Mouse (Mus musculus): Measurements from ENCODE around the gene Wap. TPM values are rescaled to one million over a fixed set of nuclear protein-coding genes. Genes with fewer than 3 reads are reported as not detected.
"Not testable (repeated sequence)": the region's sequence is repeated elsewhere in the genome, so short reads cannot be mapped to it uniquely, and the experiment has no call there.

The Wap gene
- total RNA-seq (2021), result not detected
- long read RNA-seq, experiment 1, result 0 reads
- long read RNA-seq, experiment 2, result 0 reads

DNA sequence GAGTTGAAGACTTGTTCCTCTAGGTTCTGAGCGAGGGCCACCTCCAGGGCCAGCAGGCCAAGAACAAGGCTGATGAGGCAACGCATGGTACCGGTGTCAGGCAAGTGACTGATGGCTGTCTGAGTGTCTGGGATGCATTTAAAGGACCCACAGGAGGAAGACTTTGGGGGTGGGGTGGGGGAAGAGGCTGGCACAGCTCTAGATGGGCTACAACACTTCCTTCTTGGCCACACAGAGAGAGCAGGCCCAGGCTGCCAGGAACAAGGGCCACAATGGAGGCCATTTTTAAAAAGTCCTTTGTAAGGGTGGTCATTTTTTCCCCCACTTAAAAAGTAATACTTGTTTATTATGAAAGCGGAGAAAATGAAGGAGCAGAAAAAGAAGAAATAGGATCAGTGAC, at the start of gene Wap:
TSS of gene Wap (minus strand) at position 101 of the 400 bp plus-strand sequence.
- DNase-seq (ENCODE audit: low spot score in 2 of 2), result no peak

DNA sequence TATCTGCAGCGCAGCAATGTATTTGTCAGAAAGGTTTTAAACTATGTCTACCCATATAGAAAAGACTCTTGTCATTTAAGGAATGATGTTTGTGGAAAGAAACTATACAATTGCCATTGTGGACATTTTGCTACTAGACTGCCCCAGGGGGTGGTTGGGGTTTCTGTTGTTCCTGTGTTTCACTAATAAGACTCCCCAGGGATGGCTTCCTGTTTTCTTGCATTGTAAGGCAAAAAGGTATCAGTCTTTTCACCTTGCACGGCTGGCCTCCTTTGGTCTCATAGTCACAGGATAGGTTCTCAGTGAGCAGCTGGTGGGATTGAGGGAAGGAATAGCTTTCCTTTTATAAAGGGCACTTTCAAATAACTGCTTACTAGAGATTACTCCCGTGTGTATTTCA, 46.3 kb upstream of the Wap start:
- DNase-seq (ENCODE audit: low spot score in 2 of 2), result no peak

DNA sequence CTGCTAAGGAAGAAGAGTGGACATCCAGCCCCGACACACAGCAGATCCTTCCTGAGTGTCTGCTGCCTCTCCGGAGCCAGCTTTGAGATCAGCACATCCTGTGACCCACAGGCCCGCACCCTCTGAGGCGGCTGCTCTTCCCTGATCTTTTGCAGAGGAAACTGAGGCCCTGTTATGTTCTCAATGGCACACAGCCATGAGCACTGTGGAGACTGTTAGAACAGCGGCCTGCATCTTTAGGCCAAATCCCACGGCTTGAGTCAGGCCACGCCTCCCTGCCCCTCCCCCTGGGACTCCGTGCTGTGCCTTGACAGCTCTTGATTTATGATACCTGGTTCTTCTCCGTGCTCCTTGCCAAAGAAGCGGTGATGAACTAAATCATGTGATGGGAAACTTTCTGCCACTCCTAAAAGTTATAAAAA, 42.0 kb upstream of the Wap start:
- no peak for DNase-seq (ENCODE audit: low spot score in 2 of 2)

DNA sequence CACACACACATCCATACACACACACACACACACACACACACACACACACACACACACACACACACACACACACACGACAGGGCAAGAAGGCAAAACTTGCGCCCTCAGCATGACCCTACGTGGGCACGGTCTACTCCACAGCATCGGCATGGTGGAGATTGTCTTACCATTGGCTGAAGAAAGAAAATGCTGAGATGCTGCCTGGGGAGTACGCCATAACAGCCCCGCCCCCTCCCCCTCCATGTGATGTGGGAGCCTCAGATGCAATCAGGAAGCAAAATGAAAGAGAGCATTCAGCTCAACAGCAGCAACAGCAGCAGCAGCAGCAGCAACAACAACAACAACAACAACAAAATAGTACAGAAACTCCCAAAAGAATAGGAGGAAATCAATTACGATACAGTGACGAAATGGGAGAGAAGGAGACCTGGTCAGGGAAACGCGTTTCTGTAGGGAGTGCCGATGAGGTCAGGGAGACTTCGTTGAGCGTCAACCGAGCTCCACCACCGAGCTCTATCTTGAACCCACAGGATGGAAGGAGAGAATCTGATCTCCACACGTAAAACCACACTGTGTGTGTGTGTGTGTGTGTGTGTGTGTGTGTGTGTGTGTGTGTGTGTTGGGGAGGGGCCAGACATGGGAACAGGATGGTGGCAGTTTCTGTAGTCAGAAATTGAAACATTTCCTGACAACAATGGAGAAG, 41.4 kb upstream of the Wap start:
- no peak for DNase-seq (ENCODE audit: low spot score in 2 of 2)

DNA sequence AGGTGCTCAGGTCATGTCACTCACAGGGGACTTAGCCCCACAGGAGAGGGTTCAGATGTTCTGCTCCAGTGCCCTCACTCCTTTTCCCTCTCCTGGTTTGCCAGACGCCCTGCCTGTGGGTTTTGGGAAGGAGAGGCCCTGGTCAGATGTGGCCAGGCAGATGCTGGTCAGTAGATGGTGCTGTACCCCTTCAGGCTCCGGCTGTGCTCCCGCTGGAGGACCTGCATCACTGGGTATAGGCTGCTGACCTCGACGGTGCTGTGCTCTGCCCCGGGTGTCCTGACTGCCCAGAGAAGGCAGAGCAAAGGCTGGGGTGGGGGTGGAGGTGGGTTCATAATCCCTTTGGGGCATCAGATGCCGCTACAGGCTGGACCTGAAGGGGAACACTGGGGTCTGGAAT, 39.1 kb upstream of the Wap start:
- DNase-seq (ENCODE audit: low spot score in 2 of 2), result no peak

DNA sequence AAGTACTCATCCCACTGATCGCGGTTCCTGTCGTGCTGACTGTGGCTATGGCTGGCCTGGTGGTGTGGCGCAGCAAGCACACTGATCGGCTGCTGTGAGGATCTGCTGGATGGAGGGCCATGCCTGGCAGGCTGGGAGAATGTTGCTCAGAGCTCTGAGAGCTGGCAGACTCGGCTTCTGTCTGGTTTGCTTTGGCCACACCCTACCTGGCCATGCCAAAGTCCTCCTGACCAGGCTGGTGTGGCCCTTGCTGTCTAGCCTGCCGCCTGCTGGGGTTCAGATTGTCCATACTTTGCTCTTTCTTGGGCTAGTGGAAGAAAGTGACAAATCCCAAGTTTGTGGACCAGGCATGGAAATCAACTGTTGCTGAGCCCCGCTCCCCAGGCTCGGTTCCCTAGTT, 38.2 kb upstream of the Wap start:
- DNase-seq (ENCODE audit: low spot score in 2 of 2), result no peak

DNA sequence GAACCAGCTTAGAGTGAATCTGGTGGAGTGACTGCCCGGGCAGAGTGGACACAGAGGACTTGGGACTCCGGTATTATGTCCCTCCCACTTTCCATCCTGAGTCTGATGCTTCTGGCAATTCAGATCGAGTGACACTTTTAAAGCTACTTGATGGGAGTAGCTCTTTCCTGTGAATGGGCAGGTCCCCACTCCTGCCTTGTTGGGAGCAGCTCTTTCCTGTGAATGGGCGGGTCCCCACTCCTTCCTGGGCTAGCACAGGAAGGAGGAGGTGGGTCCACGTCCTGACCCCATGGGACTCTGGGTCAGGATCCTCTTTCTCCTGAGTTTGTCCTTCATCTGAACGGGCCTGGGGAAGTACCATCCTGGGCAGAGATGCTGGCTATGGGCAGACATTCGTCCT, 37.0 kb upstream of the Wap start:
- no peak for DNase-seq (ENCODE audit: low spot score in 2 of 2)

DNA sequence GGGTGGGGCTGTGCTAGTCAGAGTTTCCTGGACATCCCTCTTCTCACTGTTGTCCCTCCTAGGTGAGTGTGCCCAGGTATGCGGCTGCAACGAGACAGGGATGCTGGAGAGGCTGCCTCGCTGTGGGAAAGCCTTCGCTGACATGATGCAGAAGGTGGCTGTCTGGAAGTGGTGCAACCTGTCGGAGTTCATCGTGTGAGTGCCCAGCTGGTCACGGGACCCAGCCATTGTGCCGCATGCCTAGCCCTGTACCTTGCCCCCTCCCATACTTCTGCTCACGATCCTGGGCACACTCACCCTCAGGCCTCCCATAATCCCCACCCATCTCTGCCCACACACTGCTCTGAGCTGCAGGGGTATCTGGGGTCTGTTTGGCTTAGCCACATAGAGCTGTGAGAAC, 36.3 kb upstream of the Wap start:
- no peak for DNase-seq (ENCODE audit: low spot score in 2 of 2)

DNA sequence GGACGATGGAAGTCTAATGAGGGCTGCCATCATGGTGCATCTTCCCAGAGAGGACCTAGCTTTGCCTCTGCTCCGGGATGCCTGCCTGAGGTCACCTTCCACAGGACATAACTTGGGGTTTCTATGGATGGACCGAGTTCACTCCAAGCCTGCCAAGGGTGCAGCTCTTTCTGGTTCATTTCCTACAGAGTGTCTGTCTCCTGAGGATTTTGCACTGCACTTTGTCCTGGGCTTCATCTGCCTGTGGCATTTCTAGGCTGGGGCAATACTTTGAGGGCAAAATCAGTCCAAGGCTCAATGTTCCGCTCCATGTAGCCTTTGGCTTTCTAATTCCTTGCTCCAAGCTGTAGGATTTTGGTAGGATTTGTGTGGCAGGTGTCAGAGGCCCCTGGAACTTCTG, 32.4 kb upstream of the Wap start:
- no peak for DNase-seq (ENCODE audit: low spot score in 2 of 2)

DNA sequence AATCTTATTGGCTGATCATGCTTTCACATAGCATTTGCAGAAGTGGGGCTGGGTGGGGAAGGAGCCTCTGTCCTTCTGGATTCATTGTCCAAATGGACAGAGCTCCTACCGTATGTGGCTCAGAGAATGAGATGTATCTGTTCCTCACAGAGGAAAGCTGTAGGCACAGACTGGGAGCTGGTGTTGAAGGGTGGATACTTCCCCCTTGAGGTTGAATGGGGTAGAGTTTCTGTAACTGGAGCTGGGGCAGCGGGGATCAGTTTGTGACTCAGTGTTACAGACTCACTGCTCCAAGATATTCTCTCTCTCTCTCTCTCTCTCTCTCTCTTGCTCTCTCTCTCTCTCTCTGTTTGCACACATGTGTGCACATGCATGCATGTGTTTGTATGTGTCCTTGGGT, 31.6 kb upstream of the Wap start:
- DNase-seq (ENCODE audit: low spot score in 2 of 2), result no peak

DNA sequence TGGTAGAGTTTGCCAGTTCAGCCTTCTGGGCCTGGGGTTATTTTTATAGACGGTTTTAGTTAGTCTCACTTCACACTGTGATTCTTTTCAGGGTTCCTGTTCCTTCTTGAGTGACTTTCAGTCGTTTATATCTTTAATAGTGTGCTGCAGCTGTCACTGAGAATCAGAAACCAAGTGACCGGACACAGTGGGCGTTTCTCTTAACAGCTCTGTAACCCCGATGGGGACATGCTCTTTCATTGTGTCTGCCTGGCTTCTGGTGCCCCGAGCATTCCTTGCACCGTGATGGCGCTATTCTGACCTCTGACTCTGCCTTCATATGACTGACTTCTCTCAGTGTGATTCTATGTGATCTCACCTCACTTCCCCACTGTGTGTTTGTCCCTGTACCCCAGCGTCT, 30.6 kb upstream of the Wap start:
- no peak for DNase-seq (ENCODE audit: low spot score in 2 of 2)

DNA sequence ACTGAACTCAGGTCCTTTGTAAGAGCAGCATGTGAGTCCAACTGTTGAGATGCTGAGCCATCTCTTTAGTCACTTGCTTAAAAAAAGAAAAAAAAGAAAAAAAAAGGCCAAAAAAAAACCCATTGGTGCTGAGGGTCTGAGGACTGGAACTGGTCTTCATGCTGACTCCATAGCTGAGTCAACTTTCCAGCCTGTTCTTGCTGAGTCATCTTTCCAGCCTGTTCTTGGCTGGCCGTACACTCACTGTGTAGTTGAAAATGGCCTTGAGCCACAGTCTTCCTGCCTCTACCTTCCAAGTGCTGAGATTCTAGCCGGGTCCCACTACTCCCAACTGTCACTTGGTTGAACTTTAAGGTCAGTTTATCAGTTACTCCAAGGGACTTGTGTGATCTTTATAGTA, 28.2 kb upstream of the Wap start:
- DNase-seq (ENCODE audit: low spot score in 2 of 2), result no peak

DNA sequence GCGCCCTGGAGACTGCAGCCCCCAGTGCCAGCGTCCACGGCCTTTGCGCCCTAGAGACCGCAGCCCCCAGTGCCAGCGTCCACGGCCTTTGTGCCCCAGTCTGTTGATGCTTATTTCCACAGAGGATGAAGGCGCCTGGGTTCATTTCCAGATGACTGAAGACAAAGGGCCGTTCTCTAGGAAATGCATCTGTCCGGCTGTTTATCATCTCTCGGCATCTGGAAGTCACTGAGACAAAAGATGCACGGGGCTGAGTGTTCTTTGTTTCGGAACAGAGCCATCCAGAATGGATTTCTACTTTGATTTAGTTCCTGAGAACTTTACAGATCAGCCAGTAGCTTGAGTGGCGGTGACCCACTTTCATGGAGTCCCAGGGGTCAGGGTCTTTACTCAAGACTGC, 22.8 kb upstream of the Wap start:
- DNase-seq (ENCODE audit: low spot score in 2 of 2), result no peak

DNA sequence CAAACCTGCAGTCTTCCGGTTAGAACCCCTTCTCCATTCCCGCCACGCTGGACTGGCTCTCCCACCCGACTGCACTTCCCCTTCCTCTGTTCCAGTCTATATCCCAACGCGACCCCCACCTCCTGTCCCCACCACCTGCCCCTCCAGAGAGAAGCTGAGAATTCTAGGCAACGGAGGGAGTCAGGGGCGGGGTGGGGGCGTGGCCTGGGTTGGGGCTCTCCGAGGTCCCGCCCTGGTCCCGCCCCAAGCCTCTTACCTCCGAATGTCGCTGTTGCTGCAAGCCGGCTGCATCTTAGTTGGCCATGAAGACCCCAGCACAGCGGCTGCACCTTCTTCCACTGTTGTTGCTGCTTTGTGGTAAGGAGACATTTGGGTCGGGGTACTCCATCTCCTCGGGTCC, 19.8 kb upstream of the Wap start, which contains the start of gene Ramp3:
TSS of gene Ramp3 (plus strand) at position 251 of the 400 bp plus-strand sequence.
- no peak for DNase-seq (ENCODE audit: low spot score in 2 of 2)

DNA sequence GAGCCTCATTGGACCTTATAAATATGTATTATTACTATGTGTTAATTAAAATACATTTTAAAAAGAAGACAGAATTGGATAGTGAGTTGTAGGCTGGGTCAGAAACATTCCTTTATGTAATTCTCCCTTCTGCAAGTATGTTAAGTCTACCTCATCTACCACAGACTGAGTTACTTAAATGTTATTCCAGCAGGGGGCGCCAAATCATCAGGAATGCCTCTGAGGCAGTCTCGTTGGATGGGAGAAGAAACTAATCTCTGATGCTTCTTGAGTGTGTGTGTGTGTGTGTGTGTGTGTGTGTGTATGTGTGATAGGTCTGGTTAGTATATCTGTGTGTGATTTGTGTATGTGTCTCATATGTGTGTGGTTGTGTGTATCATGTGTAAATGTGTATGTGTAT, 16.5 kb upstream of the Wap start:
- peak; percentile 73 to 90 for DNase-seq (ENCODE audit: low spot score in 2 of 2)

DNA sequence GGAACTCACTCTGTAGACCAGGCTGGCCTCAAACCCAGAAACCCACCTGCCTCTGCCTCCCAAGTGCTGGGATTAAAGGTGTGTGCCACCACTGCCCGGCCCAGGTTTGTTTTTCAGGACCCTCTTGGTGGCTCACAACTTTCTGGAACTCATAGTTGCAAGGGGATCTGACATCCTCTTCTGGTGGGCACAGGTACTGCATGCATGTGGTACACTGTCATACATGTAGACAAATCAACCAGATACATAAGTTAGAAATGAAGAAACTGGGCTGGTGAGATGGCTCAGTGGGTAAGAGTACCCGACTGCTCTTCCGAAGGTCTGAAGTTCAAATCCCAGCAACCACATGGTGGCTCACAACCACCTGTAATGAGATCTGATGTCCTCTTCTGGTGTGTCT, 14.5 kb upstream of the Wap start:
- not testable (repeated sequence) for DNase-seq (ENCODE audit: low spot score in 2 of 2)

DNA sequence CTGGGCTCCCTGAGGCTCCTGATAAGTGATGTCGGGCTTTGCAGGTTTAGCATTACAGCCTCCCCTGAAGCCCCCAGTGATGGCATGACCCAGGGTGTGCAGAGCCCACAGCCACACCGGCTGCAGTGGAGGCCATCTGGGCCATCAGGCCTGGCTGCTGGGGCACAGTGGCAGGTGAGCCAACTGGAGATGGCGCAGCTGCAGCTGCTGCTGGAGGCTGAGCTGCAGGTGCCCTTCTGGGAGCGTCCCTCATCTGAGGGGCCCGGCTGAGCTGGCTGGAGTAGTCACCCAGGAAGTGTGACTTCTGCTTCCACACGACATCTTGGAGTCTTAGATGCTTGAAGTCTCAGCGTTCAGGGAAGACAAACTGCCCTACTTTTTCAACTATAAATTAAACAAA, 12.1 kb upstream of the Wap start:
- no peak for DNase-seq (ENCODE audit: low spot score in 2 of 2)

DNA sequence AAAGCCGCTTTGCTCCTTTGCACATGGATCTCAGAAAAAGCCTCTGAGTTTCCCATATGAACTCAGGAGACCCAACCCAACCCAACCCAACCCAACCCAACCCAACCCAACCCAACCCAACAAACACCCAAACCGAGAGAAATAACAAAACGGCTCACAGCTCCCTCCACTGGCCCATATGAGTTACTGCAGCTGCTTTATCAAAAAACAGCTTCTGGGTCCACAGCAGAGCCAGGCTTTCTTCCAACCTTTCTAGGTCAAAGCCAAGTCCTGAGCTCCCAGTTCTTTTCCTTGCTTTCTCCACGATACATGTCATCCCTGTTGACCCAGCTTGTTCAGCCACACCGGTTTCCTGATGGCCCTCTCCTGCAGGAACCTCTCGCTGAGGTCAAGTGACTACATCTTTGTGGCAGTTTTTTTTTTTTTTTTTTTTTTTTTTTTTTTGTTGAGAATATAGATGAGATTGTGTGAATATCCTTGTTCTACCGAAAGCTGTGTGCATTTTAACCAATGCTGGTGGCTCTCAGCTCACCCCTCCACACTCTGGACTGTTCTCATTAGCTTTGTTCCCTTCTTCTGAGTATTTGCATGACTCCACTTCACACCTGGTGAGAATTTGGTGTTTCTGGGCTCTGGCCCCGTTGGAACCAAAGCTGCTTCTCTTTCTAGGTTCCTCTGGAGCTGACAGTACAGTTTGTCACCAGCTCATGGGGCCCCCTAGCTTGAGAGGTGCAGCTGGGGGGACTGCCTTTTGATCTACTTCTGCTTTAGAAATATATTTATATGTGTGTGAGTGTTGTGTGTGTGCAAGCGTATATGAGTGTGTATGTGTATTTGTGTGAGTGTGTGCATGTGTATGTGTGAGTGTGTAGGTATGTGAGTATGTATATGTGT, 9.6 kb upstream of the Wap start:
- no peak for DNase-seq (ENCODE audit: low spot score in 2 of 2)

DNA sequence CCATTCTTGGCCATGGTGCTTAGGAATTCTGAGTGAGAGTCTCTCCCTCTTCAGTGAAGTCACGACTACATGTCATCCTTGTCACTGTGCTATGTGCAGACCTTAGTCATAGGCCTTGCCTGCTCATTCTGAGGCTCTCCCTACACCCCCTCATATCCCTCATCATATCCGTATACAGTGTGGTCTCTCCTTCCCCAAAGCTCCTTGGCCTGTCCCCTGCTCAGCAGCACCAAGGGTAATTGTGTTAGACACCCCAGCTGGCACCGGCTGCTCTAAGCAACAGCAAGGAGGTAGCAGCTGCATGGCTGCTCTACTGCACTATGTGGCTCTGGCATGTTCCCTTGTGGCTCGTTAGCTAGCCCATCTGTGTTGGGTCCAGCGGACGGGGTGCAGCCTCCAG, 6.1 kb upstream of the Wap start:
- no peak for DNase-seq (ENCODE audit: low spot score in 2 of 2)

DNA sequence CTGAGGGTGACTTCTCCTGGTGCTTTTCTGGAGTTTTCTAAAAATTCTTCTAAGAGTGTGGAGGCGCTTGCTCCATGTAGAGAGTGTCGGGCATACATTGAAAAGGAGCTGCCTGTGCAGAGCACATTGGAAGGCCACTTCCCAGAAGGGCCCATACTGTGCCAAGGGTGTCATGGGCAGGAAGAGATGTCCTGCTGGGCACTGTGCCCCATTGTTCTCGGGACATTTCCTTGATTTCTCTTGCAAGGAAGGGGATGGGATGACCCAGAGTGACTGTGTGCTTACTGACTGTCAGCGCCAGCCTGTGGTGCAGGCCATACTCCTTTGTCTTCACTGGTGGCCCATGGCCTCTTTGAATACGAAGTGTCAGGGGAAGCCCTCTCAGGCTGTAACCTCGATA, 635 bp upstream of the Wap start:
- no peak for DNase-seq (ENCODE audit: low spot score in 2 of 2)

DNA sequence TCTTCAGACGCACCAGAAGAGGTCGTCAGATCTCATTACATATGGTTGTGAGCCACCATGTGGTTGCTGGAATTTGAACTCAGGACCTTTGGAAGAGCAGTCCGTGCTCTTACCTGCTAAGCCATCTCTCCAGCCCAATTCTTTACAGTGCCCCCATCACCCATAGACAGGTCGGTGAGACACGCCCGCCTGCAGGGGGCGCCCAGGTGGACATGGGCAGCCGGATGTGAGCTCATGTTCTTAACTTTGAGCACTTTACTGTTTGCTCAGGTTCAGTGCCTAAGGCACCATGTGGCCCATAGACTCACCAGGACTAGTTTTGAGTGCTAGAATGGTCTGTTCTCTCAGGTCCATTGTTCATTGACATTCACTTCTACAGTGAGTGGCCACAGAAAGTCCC, 2.3 kb downstream of the Wap start:
- DNase-seq (ENCODE audit: low spot score in 2 of 2), result no peak

DNA sequence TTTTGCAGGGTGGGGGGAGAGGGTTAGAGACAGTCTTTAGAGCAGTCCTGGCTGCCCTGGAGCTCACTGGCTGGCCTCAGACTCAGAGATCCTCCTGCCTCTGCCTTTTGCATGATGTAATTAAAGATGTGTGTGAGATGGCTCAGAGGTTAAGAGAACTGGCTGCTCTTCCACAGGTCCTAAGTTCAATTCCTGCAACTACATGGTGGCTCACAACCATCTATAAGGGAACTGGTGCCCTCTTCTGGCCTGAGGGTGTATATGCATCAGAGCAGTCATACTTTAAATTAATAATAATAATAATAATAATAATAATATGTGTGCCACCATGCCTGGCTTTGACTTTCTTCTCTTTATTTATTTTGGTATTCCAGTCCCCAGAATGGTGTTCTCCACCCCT, 8.8 kb downstream of the Wap start:
- no peak for DNase-seq (ENCODE audit: low spot score in 2 of 2)

DNA sequence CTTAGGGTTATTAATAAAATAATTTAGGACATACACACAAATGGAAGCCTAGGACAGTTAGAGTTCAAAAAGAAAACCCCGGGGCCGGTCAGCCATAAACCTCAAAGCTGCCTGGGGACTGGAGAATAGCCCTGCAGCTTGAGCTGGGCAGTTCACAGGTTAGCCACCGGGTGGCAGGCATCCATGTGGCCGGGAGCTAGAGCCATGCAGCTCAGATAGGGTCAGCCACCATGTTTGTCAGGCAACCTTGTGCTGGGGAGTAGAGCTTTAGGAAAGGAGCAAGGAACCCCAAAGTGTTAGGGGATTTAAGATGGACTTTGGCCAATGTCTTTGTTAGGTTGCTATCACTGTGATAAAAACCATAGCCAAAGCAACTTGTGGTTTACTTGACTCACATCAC, 9.9 kb downstream of the Wap start:
- DNase-seq (ENCODE audit: low spot score in 2 of 2), result no peak
